Mouse (Mus musculus): ENCODE results near the gene Mpig6b. TPM values are rescaled to one million over a fixed set of nuclear protein-coding genes. Genes with fewer than 3 reads are reported as not detected.

The Mpig6b gene
- polyA plus RNA-seq, 1 experiment from 2014 or later: 4.5 TPM

DNA sequence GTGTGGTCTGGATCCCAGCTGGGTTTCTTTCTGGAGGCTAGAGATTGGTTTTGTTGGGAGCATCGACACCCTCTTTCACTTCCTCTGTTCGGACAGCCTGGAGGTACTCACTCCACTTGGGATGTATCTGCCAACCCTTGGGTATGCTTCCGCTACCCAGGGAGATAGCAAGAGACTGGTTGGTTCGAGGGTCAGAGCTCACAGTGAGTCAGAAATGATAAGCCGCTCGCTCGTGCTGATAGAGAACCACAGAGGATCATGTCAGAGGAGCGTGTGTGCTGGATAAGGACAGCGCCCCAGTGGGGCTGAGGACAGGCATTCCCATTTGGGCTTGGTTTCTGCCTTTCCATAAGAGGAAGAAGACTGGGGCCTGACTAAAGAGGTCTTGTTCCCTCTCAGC, 13.8 kb upstream of the Mpig6b start:
- Histone ChIP-seq H3K9me3 (replicated peaks; ENCODE audit: control insufficient read depth, low read length) (no peaks in the 10 kb centered on the region), H3K4me2 (ENCODE audit: low read depth, low read length) (peak overlapping the region; percentile 65), H3K9ac (ENCODE audit: low read depth, low read length) (peak overlapping the region; percentile 58), H3K4me1 (ENCODE audit: control insufficient read depth, low read depth, low read length) (peaks cover 23% of the 10 kb centered on the region), H3K36me3 (ENCODE audit: control insufficient read depth, insufficient read depth) (no peaks in the 10 kb centered on the region), H3K27me3 (ENCODE audit: control insufficient read depth, insufficient read depth, low read depth, low read length) (peaks cover 6% of the 10 kb centered on the region), H3K27ac (ENCODE audit: low read length) (peak overlapping the region; percentile 80), H3K4me3 (ENCODE audit: low read depth, low read length) (peak overlapping the region; percentile 34)
- peak; percentile 96 for ATAC-seq (ENCODE audit: low read depth)
- WGBS (ENCODE audit: insufficient replicate concordance): 10% methylated on average over 9 of the region's 9 CpGs

DNA sequence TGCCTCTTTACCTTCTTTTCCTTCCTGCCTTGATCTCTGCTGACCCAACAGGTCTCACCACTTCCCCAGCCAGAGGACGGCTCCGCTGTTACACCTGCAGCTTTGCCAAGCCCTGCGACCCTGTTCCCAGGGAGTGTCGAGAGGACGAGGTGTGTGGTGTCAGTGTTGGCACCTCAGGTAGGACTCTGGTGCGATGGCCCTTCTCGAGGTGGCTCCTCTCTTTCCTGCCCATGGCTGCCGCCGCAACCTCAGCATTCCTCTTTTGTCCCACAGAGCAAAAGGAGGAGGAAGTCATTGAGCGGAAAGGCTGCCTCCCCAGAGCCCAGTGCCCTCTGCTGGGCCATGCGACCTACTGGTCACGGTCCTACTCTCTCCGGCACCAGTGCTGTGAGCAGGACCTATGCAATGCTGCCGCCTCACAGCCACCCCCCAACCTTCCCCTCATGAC, 11.8 kb upstream of the Mpig6b start, which contains the start of gene Ly6g6d:
Gene Ly6g6d, minus strand, starts transcription at position 280 of the 448 bp plus-strand sequence.
- Histone ChIP-seq H3K9ac (ENCODE audit: low read depth, low read length) (no peak within 1 kb of the TSS), H3K4me3 (ENCODE audit: low read depth, low read length) (no peak within 1 kb of the TSS), H3K27me3 (ENCODE audit: control insufficient read depth, insufficient read depth, low read depth, low read length) (peaks cover 6% of the 10 kb centered on the region), H3K9me3 (replicated peaks; ENCODE audit: control insufficient read depth, low read length) (no peaks in the 10 kb centered on the region), H3K27ac (ENCODE audit: low read length) (no peak within 1 kb of the TSS), H3K4me2 (ENCODE audit: low read depth, low read length) (peak within 1 kb of the TSS; percentile 33), H3K4me1 (ENCODE audit: control insufficient read depth, low read depth, low read length) (peaks cover 23% of the 10 kb centered on the region), H3K36me3 (ENCODE audit: control insufficient read depth, insufficient read depth) (no peaks in the 10 kb centered on the region)
- no peak for ATAC-seq (ENCODE audit: low read depth)
- WGBS (ENCODE audit: insufficient replicate concordance): 16% methylated on average over 12 of the region's 14 CpGs

DNA sequence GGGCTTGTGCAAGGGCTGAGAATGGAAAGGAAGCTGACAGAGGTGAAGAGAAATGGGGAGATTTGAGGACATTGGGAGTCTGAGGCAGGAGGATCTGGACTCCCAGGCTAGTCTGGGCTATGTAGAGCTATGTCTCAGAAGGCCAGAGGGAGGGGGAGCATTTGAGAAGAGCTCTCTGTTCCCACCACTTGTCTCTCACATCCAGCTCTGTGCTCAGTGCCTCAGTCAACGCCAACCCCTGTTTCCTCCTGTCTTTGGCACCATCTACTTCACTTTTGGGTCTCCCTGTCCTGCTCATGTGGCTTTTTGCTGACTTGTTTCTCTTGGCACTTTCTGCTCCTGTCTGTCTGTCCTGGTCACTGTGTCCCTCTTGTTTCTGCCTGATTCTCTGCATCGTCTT, 11.3 kb upstream of the Mpig6b start:
- Histone ChIP-seq H3K4me3 (ENCODE audit: low read depth, low read length) (no peak overlapping the region), H3K27ac (ENCODE audit: low read length) (no peak overlapping the region), H3K27me3 (ENCODE audit: control insufficient read depth, insufficient read depth, low read depth, low read length) (peaks cover 6% of the 10 kb centered on the region), H3K4me1 (ENCODE audit: control insufficient read depth, low read depth, low read length) (peaks cover 23% of the 10 kb centered on the region), H3K9ac (ENCODE audit: low read depth, low read length) (no peak overlapping the region), H3K36me3 (ENCODE audit: control insufficient read depth, insufficient read depth) (no peaks in the 10 kb centered on the region), H3K4me2 (ENCODE audit: low read depth, low read length) (peak overlapping the region; percentile 33; the same call in 1 of the 2 replicates), H3K9me3 (replicated peaks; ENCODE audit: control insufficient read depth, low read length) (no peaks in the 10 kb centered on the region)
- no peak for ATAC-seq (ENCODE audit: low read depth)
- WGBS (ENCODE audit: insufficient replicate concordance): 27% methylated on average over 2 of the region's 2 CpGs

- Histone ChIP-seq H3K9ac (ENCODE audit: low read depth, low read length) (no peak within 1 kb of the TSS), H3K27ac (ENCODE audit: low read length) (no peak within 1 kb of the TSS), H3K4me3 (ENCODE audit: low read depth, low read length) (no peak within 1 kb of the TSS), H3K9me3 (replicated peaks; ENCODE audit: control insufficient read depth, low read length) (no peaks in the 10 kb centered on the region), H3K36me3 (ENCODE audit: control insufficient read depth, insufficient read depth) (no peaks in the 10 kb centered on the region), H3K4me2 (ENCODE audit: low read depth, low read length) (peak within 1 kb of the TSS; percentile 33), H3K4me1 (ENCODE audit: control insufficient read depth, low read depth, low read length) (peaks cover 23% of the 10 kb centered on the region), H3K27me3 (ENCODE audit: control insufficient read depth, insufficient read depth, low read depth, low read length) (peaks cover 6% of the 10 kb centered on the region)
- ATAC-seq (ENCODE audit: low read depth): no peak
- 40% methylated on average over 10 of the region's 10 CpGs for WGBS (ENCODE audit: insufficient replicate concordance)
Observed at GRCm38 (mm10) chr17:35076507-35077176, 10.7 kb upstream of the Mpig6b start, which contains the start of gene Ly6g6e. Ly6g6e (plus strand) TSS chr17:35076902.

- no peak overlapping the region for H3K27ac ChIP-seq (ENCODE audit: low read length)
- H3K4me2 ChIP-seq (ENCODE audit: low read depth, low read length): no peak overlapping the region
- WGBS (ENCODE audit: insufficient replicate concordance): 17% methylated on average over 17 of the region's 17 CpGs
- H3K27me3 ChIP-seq (ENCODE audit: control insufficient read depth, insufficient read depth, low read depth, low read length): peaks cover 6% of the 10 kb centered on the region
- no peak overlapping the region for H3K4me3 ChIP-seq (ENCODE audit: low read depth, low read length)
- no peaks in the 10 kb centered on the region for H3K9me3 ChIP-seq (replicated peaks; ENCODE audit: control insufficient read depth, low read length)
- H3K36me3 ChIP-seq (ENCODE audit: control insufficient read depth, insufficient read depth): no peaks in the 10 kb centered on the region
- no peak for ATAC-seq (ENCODE audit: low read depth)
- peaks cover 6% of the 10 kb centered on the region for H3K4me1 ChIP-seq (ENCODE audit: control insufficient read depth, low read depth, low read length)
- H3K9ac ChIP-seq (ENCODE audit: low read depth, low read length): no peak overlapping the region
Observed at GRCm38 (mm10) chr17:35074097-35074496, 8.1 kb upstream of the Mpig6b start.

DNA sequence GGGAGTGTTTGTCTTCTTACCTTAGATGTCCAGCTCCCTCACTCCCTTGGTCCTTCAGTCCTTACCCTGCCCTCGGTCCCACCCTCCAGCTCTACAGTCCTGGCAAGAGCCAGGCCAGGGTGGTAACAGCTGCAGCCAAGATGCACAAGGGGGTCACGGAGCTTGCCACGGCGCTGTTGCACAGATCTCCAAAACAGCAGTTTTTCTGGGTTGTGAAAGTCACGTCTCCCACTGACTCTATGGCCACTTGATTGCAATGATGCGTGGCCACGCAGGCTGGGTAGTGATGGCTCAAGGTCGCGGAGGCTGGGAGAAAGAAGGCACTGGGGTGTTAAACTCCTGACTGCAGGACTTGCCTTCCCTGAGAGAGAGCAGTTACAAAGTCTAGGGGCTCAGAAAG, 5.5 kb upstream of the Mpig6b start:
- peaks cover 24% of the 10 kb centered on the region for H3K27me3 ChIP-seq (ENCODE audit: control insufficient read depth, insufficient read depth, low read depth, low read length)

DNA sequence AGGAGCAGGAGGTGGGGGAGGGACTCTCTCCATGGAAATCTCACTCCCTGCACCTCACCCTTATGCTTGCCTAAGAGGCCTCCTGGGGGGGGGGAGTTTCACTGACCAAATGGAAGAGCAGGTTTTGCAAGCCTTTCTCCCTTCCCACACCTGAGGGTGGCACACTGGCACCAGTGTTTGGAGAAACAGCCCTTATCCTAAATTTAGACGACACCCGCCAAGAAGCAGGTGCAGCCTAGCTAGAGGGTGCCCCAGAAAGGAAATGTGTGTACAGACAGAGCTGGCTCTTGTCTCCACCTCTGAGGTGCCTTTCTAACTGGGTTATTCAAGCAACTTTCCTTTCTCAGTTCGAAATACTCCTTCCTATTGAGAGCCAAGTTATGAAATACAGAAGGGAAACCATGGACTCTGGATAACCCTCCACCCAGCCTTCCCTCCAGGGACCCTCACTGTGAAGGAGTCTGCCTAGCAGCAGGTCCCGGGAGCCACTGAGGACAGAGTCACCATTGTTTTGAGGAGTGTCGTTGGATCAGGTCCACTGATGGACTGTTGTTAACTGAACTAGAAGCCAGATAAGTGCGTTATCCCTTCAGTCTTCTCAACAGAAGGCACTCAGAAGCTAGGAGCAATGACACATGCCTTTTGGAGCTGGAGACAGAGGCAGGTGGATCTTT, 4.7 kb upstream of the Mpig6b start:
- Histone ChIP-seq H3K27ac (ENCODE audit: low read length) (no peak overlapping the region), H3K4me2 (ENCODE audit: low read depth, low read length) (no peak overlapping the region), H3K36me3 (ENCODE audit: control insufficient read depth, insufficient read depth) (no peaks in the 10 kb centered on the region), H3K27me3 (ENCODE audit: control insufficient read depth, insufficient read depth, low read depth, low read length) (peaks cover 31% of the 10 kb centered on the region), H3K9ac (ENCODE audit: low read depth, low read length) (no peak overlapping the region), H3K9me3 (replicated peaks; ENCODE audit: control insufficient read depth, low read length) (no peaks in the 10 kb centered on the region), H3K4me3 (ENCODE audit: low read depth, low read length) (no peak overlapping the region), H3K4me1 (ENCODE audit: control insufficient read depth, low read depth, low read length) (peaks cover 6% of the 10 kb centered on the region)
- ATAC-seq (ENCODE audit: low read depth): no peak
- WGBS (ENCODE audit: insufficient replicate concordance): 41% methylated on average over 6 of the region's 6 CpGs

More for the DNA sequence above, 5.5 kb upstream of the Mpig6b start:
- WGBS (ENCODE audit: insufficient replicate concordance): 70% methylated on average over 9 of the region's 9 CpGs
- ATAC-seq (ENCODE audit: low read depth): no peak
- Histone ChIP-seq H3K4me1 (ENCODE audit: control insufficient read depth, low read depth, low read length) (no peaks in the 10 kb centered on the region; the same call in 1 of the 2 replicates), H3K27ac (ENCODE audit: low read length) (no peak overlapping the region), H3K9ac (ENCODE audit: low read depth, low read length) (no peak overlapping the region), H3K9me3 (replicated peaks; ENCODE audit: control insufficient read depth, low read length) (no peaks in the 10 kb centered on the region), H3K4me3 (ENCODE audit: low read depth, low read length) (no peak overlapping the region), H3K36me3 (ENCODE audit: control insufficient read depth, insufficient read depth) (no peaks in the 10 kb centered on the region), H3K4me2 (ENCODE audit: low read depth, low read length) (no peak overlapping the region)

- H3K4me2 ChIP-seq (ENCODE audit: low read depth, low read length): no peak overlapping the region
- H3K36me3 ChIP-seq (ENCODE audit: control insufficient read depth, insufficient read depth): no peaks in the 10 kb centered on the region
- no peaks in the 10 kb centered on the region for H3K9me3 ChIP-seq (replicated peaks; ENCODE audit: control insufficient read depth, low read length)
- no peak overlapping the region for H3K4me3 ChIP-seq (ENCODE audit: low read depth, low read length)
- peaks cover 19% of the 10 kb centered on the region for H3K4me1 ChIP-seq (ENCODE audit: control insufficient read depth, low read depth, low read length)
- no peak for ATAC-seq (ENCODE audit: low read depth)
- H3K9ac ChIP-seq (ENCODE audit: low read depth, low read length): no peak overlapping the region
- H3K27ac ChIP-seq (ENCODE audit: low read length): no peak overlapping the region
- H3K27me3 ChIP-seq (ENCODE audit: control insufficient read depth, insufficient read depth, low read depth, low read length): peaks cover 55% of the 10 kb centered on the region
- WGBS (ENCODE audit: insufficient replicate concordance): 66% methylated on average over 17 of the region's 17 CpGs
Observed at GRCm38 (mm10) chr17:35068213-35068914, 2.4 kb upstream of the Mpig6b start.
